Mouse (Mus musculus): ENCODE data around the gene Nacc1. TPM values are rescaled to one million over a fixed set of nuclear protein-coding genes. Genes with fewer than 3 reads are reported as not detected.

The Nacc1 gene
- polyA plus RNA-seq, 1 experiment, result 155 TPM

- TF ChIP-seq CTCF (IDR thresholded peaks at IDR 0.05; ENCODE audit: borderline replicate concordance, control insufficient read depth, extremely low read depth, insufficient read depth, low read length, poor library complexity) (no peak), POLR2A (IDR thresholded peaks at IDR 0.05; ENCODE audit: control insufficient read depth, extremely low read depth, insufficient read depth, low read length, poor library complexity) (no peak)
- Histone ChIP-seq H3K27ac (ENCODE audit: control insufficient read depth, insufficient read depth, low read length) (no peak overlapping the region), H3K4me3 (ENCODE audit: control insufficient read depth, insufficient read depth, low read length) (no peak overlapping the region), H3K4me1 (replicated peaks; ENCODE audit: control insufficient read depth, insufficient read depth, low read length) (peaks cover 30% of the 10 kb centered on the region), H3K27me3 (ENCODE audit: control insufficient read depth, insufficient read depth, low read length) (no peaks in the 10 kb centered on the region), H3K36me3 (ENCODE audit: control insufficient read depth, insufficient read depth, low read length) (no peaks in the 10 kb centered on the region)
- WGBS, result 36% methylated on average over 9 of the region's 9 CpGs
- peak; percentile 9 for DNase-seq
Measured at GRCm38 (mm10) chr8:84724683-84725082, 37.0 kb upstream of the Nacc1 start.

- H3K4me1 ChIP-seq (replicated peaks; ENCODE audit: control insufficient read depth, insufficient read depth, low read length), result peaks cover 30% of the 10 kb centered on the region
- DNase-seq, result peak; percentile 37
- H3K27ac ChIP-seq (ENCODE audit: control insufficient read depth, insufficient read depth, low read length), result peak overlapping the region; percentile 26; the same call in 1 of the 2 replicates
- TF ChIP-seq CTCF (IDR thresholded peaks at IDR 0.05; ENCODE audit: borderline replicate concordance, control insufficient read depth, extremely low read depth, insufficient read depth, low read length, poor library complexity) (no peak), POLR2A (IDR thresholded peaks at IDR 0.05; ENCODE audit: control insufficient read depth, extremely low read depth, insufficient read depth, low read length, poor library complexity) (no peak)
- 18% methylated on average over 7 of the region's 7 CpGs for WGBS
- peak overlapping the region; percentile 18 for H3K4me3 ChIP-seq (ENCODE audit: control insufficient read depth, insufficient read depth, low read length)
- no peaks in the 10 kb centered on the region for H3K27me3 ChIP-seq (ENCODE audit: control insufficient read depth, insufficient read depth, low read length)
- H3K36me3 ChIP-seq (ENCODE audit: control insufficient read depth, insufficient read depth, low read length), result no peaks in the 10 kb centered on the region
Measured at GRCm38 (mm10) chr8:84723571-84723900, 35.9 kb upstream of the Nacc1 start.

GRCm38 (mm10) chr8:84722850-84723570 is 35.3 kb upstream of the Nacc1 start, which contains the start of gene G430095P16Rik:
G430095P16Rik (plus strand) TSS chr8:84723007.
- H3K36me3 ChIP-seq (ENCODE audit: control insufficient read depth, insufficient read depth, low read length), result no peaks in the 10 kb centered on the region
- H3K27ac ChIP-seq (ENCODE audit: control insufficient read depth, insufficient read depth, low read length), result peak within 1 kb of the TSS; percentile 26; the same call in 1 of the 2 replicates
- 9% methylated on average over 10 of the region's 10 CpGs for WGBS
- H3K4me1 ChIP-seq (replicated peaks; ENCODE audit: control insufficient read depth, insufficient read depth, low read length), result peaks cover 30% of the 10 kb centered on the region
- DNase-seq, result peak; percentile 56
- TF ChIP-seq CTCF (IDR thresholded peaks at IDR 0.05; ENCODE audit: borderline replicate concordance, control insufficient read depth, extremely low read depth, insufficient read depth, low read length, poor library complexity) (no peak), POLR2A (IDR thresholded peaks at IDR 0.05; ENCODE audit: control insufficient read depth, extremely low read depth, insufficient read depth, low read length, poor library complexity) (no peak)
- H3K27me3 ChIP-seq (ENCODE audit: control insufficient read depth, insufficient read depth, low read length), result no peaks in the 10 kb centered on the region
- H3K4me3 ChIP-seq (ENCODE audit: control insufficient read depth, insufficient read depth, low read length), result peak within 1 kb of the TSS; percentile 18

GRCm38 (mm10) chr8:84722530-84722849 is 34.8 kb upstream of the Nacc1 start:
- 53% methylated on average over 6 of the region's 6 CpGs for WGBS
- Histone ChIP-seq H3K4me3 (ENCODE audit: control insufficient read depth, insufficient read depth, low read length) (no peak overlapping the region), H3K4me1 (replicated peaks; ENCODE audit: control insufficient read depth, insufficient read depth, low read length) (peaks cover 30% of the 10 kb centered on the region), H3K36me3 (ENCODE audit: control insufficient read depth, insufficient read depth, low read length) (no peaks in the 10 kb centered on the region), H3K27ac (ENCODE audit: control insufficient read depth, insufficient read depth, low read length) (peak overlapping the region; percentile 26; the same call in 1 of the 2 replicates), H3K27me3 (ENCODE audit: control insufficient read depth, insufficient read depth, low read length) (no peaks in the 10 kb centered on the region)
- no peak for DNase-seq
- TF ChIP-seq POLR2A (IDR thresholded peaks at IDR 0.05; ENCODE audit: control insufficient read depth, extremely low read depth, insufficient read depth, low read length, poor library complexity) (no peak), CTCF (IDR thresholded peaks at IDR 0.05; ENCODE audit: borderline replicate concordance, control insufficient read depth, extremely low read depth, insufficient read depth, low read length, poor library complexity) (no peak; the same call in 1 of the 2 replicates)

- no peak overlapping the region for H3K4me3 ChIP-seq (ENCODE audit: control insufficient read depth, insufficient read depth, low read length)
- H3K27ac ChIP-seq (ENCODE audit: control insufficient read depth, insufficient read depth, low read length), result no peak overlapping the region
- WGBS, result 95% methylated on average over 5 of the region's 5 CpGs
- TF ChIP-seq CTCF (IDR thresholded peaks at IDR 0.05; ENCODE audit: borderline replicate concordance, control insufficient read depth, extremely low read depth, insufficient read depth, low read length, poor library complexity), result no peak
- TF ChIP-seq POLR2A (IDR thresholded peaks at IDR 0.05; ENCODE audit: control insufficient read depth, extremely low read depth, insufficient read depth, low read length, poor library complexity), result no peak
- H3K4me1 ChIP-seq (replicated peaks; ENCODE audit: control insufficient read depth, insufficient read depth, low read length), result peaks cover 18% of the 10 kb centered on the region
- DNase-seq, result no peak
- no peaks in the 10 kb centered on the region for H3K36me3 ChIP-seq (ENCODE audit: control insufficient read depth, insufficient read depth, low read length)
- H3K27me3 ChIP-seq (ENCODE audit: control insufficient read depth, insufficient read depth, low read length), result no peaks in the 10 kb centered on the region
Measured at GRCm38 (mm10) chr8:84718959-84719690, 31.5 kb upstream of the Nacc1 start.

- H3K27me3 ChIP-seq (ENCODE audit: control insufficient read depth, insufficient read depth, low read length), result no peaks in the 10 kb centered on the region
- DNase-seq, result no peak
- no peaks in the 10 kb centered on the region for H3K36me3 ChIP-seq (ENCODE audit: control insufficient read depth, insufficient read depth, low read length)
- H3K27ac ChIP-seq (ENCODE audit: control insufficient read depth, insufficient read depth, low read length), result no peak overlapping the region
- peaks cover 11% of the 10 kb centered on the region for H3K4me1 ChIP-seq (replicated peaks; ENCODE audit: control insufficient read depth, insufficient read depth, low read length)
- no peak overlapping the region for H3K4me3 ChIP-seq (ENCODE audit: control insufficient read depth, insufficient read depth, low read length)
- 97% methylated on average over 5 of the region's 5 CpGs for WGBS
- no peak for TF ChIP-seq POLR2A (IDR thresholded peaks at IDR 0.05; ENCODE audit: control insufficient read depth, extremely low read depth, insufficient read depth, low read length, poor library complexity)
- TF ChIP-seq CTCF (IDR thresholded peaks at IDR 0.05; ENCODE audit: borderline replicate concordance, control insufficient read depth, extremely low read depth, insufficient read depth, low read length, poor library complexity), result no peak
Measured at GRCm38 (mm10) chr8:84718476-84718875, 30.8 kb upstream of the Nacc1 start.

Data from thymus, adult 2 months (tissue).